Mouse (Mus musculus) CD4-positive, CD25-positive, alpha-beta regulatory T cell, adult 9 weeks (primary cell): ENCODE measurements around the gene 4933414I15Rik. TPM values are rescaled to one million over a fixed set of nuclear protein-coding genes. Genes with fewer than 3 reads are reported as not detected.

Experiments used
- polyA plus RNA-seq: library from polyadenylated mRNA; unstranded; fragments of 100-300 nt; shearing (Covaris generic); gene quantifications from one replicate; pipeline ENCODE4 v1.2.1, GENCODE M21; 2017

Gene 4933414I15Rik
- not detected for polyA plus RNA-seq

GRCm38 (mm10) chr11:50943506-50943905, at the start of gene 4933414I15Rik:
TSS of gene 4933414I15Rik (minus strand) at chr11:50943765.

GRCm38 (mm10) chr11:50981667-50982066, 38.1 kb upstream of the 4933414I15Rik start, which contains the start of gene Olfr1377:
TSS of gene Olfr1377 (plus strand) at chr11:50981967.

GRCm38 (mm10) chr11:50966230-50966629, 22.7 kb upstream of the 4933414I15Rik start, which contains the start of gene Olfr1378:
TSS of gene Olfr1378 (plus strand) at chr11:50966530.

GRCm38 (mm10) chr11:50953665-50954064, 10.1 kb upstream of the 4933414I15Rik start, which contains the start of gene Prop1:
TSS of gene Prop1 (minus strand) at chr11:50953765.

GRCm38 (mm10) chr11:50931451-50931866, 12.1 kb downstream of the 4933414I15Rik start, which contains the start of gene Zfp354b:
TSS of gene Zfp354b (minus strand) at chr11:50931633.

GRCm38 (mm10) chr11:50915671-50916320, 27.8 kb downstream of the 4933414I15Rik start, which contains the start of gene Zfp2:
TSS of gene Zfp2 (minus strand) at chr11:50916165.

Other genes with a start within 250 kb of the 4933414I15Rik start
- gene Zfp354c, start 116.0 kb downstream of the 4933414I15Rik start, polyA plus RNA-seq = 5.2 TPM
- not detected for gene Zfp879, start 102.2 kb downstream of the 4933414I15Rik start, polyA plus RNA-seq
- 0.14 TPM for gene Grm6, start 93.1 kb downstream of the 4933414I15Rik start, polyA plus RNA-seq
- not detected for gene Zfp454, start 56.1 kb downstream of the 4933414I15Rik start, polyA plus RNA-seq
- gene Zfp2, start 27.6 kb downstream of the 4933414I15Rik start, polyA plus RNA-seq = 2.6 TPM
- gene Zfp354b, start 12.1 kb downstream of the 4933414I15Rik start, polyA plus RNA-seq = not detected
- gene Prop1, start 10.0 kb upstream of the 4933414I15Rik start, polyA plus RNA-seq = not detected
- gene Olfr1378, start 22.8 kb upstream of the 4933414I15Rik start, polyA plus RNA-seq = not detected
- gene Olfr1377, start 38.2 kb upstream of the 4933414I15Rik start, polyA plus RNA-seq = not detected
- not detected for gene Olfr51, start 59.8 kb upstream of the 4933414I15Rik start, polyA plus RNA-seq
- gene Olfr54, start 70.5 kb upstream of the 4933414I15Rik start, polyA plus RNA-seq = not detected
- gene Olfr1375, start 104.3 kb upstream of the 4933414I15Rik start, polyA plus RNA-seq = not detected
- gene Zfp354a, start 115.5 kb upstream of the 4933414I15Rik start, polyA plus RNA-seq = not detected